Mouse (Mus musculus): Measurements from ENCODE around the gene Toe1. TPM values are rescaled to one million over a fixed set of nuclear protein-coding genes. Genes with fewer than 3 reads are reported as not detected.

The Toe1 gene
- total and polyA plus RNA-seq, 3 experiments = 3.5 to 46.1 (median 12.5) TPM

DNA sequence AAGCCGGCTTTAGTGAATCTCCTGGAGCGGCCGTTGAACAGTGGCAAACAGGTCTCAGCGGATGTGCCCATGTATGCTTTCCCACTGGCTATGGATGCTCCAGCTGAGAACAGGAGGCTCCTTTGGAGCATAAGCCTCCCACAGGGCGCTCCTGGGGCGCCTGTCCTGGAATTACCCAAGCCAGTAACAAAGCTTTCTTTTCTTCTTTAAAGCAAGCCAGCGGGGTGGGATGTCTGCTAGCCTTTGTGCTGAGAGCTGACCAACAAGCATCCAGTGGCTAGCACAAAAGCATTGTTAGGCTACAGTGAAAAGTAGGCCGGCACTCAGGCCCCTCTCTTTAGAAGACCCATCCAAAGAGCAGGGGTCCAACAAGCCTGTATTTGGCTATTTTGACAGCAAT, 25.3 kb downstream of the Toe1 start:
- Histone ChIP-seq H3K27me3 (ENCODE audit: insufficient read depth, low read length) (0 out of 2 replicates have a peak, but pooled peaks cover 2% of the 10 kb centered on the region), H3K4me1 (ENCODE audit: insufficient read depth, low read depth, low read length) (peaks cover 2% of the 10 kb centered on the region; the same call in 1 of the 2 replicates), H3K9me3 (replicated peaks) (no peaks in the 10 kb centered on the region), H3K4me3 (ENCODE audit: low read depth, low read length) (no peak overlapping the region), H3K36me3 (replicated peaks) (no peaks in the 10 kb centered on the region)
- TF ChIP-seq GATA1 (IDR thresholded peaks at IDR 0.05; ENCODE audit: borderline replicate concordance, low read length) (no peak), TAL1 (conservative IDR thresholded peaks at IDR 0.05; ENCODE audit: low read depth, low read length) (no peak), GATA2 (IDR thresholded peaks at IDR 0.05; ENCODE audit: borderline replicate concordance, low read depth, low read length) (no peak), CTCF (IDR thresholded peaks at IDR 0.05; ENCODE audit: low read depth, low read length) (no peak), POLR2AphosphoS5 (IDR thresholded peaks at IDR 0.05; ENCODE audit: insufficient replicate concordance, low read depth, low read length) (no peak)
- no peak for DNase-seq (ENCODE audit: low spot score)
- no peak for ATAC-seq (ENCODE audit: extremely low read depth, insufficient number of reproducible peaks, low FRiP score, poor library complexity, severe bottlenecking)

DNA sequence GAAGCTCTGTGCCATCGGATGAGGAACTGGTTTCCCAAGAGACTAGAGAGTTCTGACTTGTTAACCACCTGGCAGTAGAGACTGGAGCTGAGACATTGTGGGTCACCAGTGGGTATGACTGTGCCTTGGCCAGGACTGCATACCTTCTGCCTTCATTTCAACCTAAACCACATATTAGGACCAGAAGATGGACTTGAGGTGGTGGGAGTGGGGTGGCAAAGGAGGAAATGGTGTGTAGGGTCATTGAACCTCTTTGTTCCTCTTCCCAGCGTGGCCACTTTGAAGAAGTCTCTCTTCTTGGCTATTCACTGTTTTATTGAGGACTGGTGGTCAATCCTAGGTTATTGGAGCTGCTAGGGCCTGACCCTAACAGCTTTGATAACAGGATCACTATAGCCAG, 26.1 kb downstream of the Toe1 start:
- TF ChIP-seq POLR2AphosphoS5 (IDR thresholded peaks at IDR 0.05; ENCODE audit: insufficient replicate concordance, low read depth, low read length) (no peak), GATA1 (IDR thresholded peaks at IDR 0.05; ENCODE audit: borderline replicate concordance, low read length) (no peak), TAL1 (conservative IDR thresholded peaks at IDR 0.05; ENCODE audit: low read depth, low read length) (no peak), GATA2 (IDR thresholded peaks at IDR 0.05; ENCODE audit: borderline replicate concordance, low read depth, low read length) (no peak), CTCF (IDR thresholded peaks at IDR 0.05; ENCODE audit: low read depth, low read length) (no peak)
- peaks cover 2% of the 10 kb centered on the region; the same call in 1 of the 2 replicates for H3K4me1 ChIP-seq (ENCODE audit: insufficient read depth, low read depth, low read length)
- DNase-seq (ENCODE audit: low spot score) (no peak), ATAC-seq (ENCODE audit: extremely low read depth, insufficient number of reproducible peaks, low FRiP score, poor library complexity, severe bottlenecking) (no peak)
- 0 out of 2 replicates have a peak, but pooled peaks cover 2% of the 10 kb centered on the region for H3K27me3 ChIP-seq (ENCODE audit: insufficient read depth, low read length)
- no peaks in the 10 kb centered on the region for H3K9me3 ChIP-seq (replicated peaks)
- no peak overlapping the region for H3K4me3 ChIP-seq (ENCODE audit: low read depth, low read length)
- no peaks in the 10 kb centered on the region for H3K36me3 ChIP-seq (replicated peaks)

DNA sequence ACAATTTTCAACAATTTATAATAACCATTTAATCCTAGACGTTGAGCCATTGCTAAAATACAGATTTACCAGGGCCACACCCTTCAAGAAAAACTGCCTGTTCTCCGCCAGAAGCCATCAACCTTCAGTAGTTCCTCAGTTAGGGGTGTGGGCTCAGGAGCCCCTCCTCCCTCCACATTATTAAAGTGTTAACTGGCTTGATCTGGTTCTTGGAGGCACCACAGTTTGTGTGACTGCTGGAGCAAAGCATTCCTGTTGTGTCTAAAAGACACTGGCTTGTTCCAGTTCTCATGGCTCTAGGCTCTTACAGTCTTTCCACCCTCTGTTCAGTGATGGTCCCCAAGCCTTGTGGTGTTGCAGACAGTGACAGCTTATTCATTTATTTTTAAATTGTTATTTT, 26.9 kb downstream of the Toe1 start:
- TF ChIP-seq POLR2AphosphoS5 (IDR thresholded peaks at IDR 0.05; ENCODE audit: insufficient replicate concordance, low read depth, low read length) = no peak
- TF ChIP-seq CTCF (IDR thresholded peaks at IDR 0.05; ENCODE audit: low read depth, low read length) = no peak
- no peak for TF ChIP-seq GATA2 (IDR thresholded peaks at IDR 0.05; ENCODE audit: borderline replicate concordance, low read depth, low read length)
- no peak for TF ChIP-seq TAL1 (conservative IDR thresholded peaks at IDR 0.05; ENCODE audit: low read depth, low read length)
- TF ChIP-seq GATA1 (IDR thresholded peaks at IDR 0.05; ENCODE audit: borderline replicate concordance, low read length) = no peak
- ATAC-seq (ENCODE audit: extremely low read depth, insufficient number of reproducible peaks, low FRiP score, poor library complexity, severe bottlenecking) = no peak
- no peaks in the 10 kb centered on the region for H3K36me3 ChIP-seq (replicated peaks)
- no peaks in the 10 kb centered on the region for H3K9me3 ChIP-seq (replicated peaks)
- no peak for DNase-seq (ENCODE audit: low spot score)
- no peak overlapping the region for H3K4me3 ChIP-seq (ENCODE audit: low read depth, low read length)
- 0 out of 2 replicates have a peak, but pooled peaks cover 2% of the 10 kb centered on the region for H3K27me3 ChIP-seq (ENCODE audit: insufficient read depth, low read length)
- H3K4me1 ChIP-seq (ENCODE audit: insufficient read depth, low read depth, low read length) = peaks cover 2% of the 10 kb centered on the region; the same call in 1 of the 2 replicates

- 0 out of 2 replicates have a peak, but pooled peaks cover 2% of the 10 kb centered on the region for H3K27me3 ChIP-seq (ENCODE audit: insufficient read depth, low read length)
Measured at GRCm38 (mm10) chr4:116777079-116777478, 30.4 kb downstream of the Toe1 start.

DNA sequence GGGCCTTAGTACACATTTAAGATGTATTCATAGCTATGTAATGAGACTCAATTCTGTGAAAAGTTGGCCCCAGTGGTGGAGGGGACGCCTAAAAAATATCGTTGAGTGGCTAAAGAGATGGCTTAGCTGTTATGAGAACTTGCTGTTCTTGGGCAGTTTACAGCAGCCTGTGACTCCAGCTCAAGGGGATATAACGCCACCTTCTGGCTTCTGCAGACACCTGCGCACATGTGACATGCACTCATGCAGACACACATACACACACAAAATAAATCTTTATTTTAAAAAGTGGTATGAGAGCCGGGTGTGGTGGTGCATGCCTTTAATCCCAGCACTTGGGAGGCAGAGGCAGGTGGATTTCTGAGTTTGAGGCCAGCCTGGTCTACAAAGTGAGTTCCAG, 31.0 kb downstream of the Toe1 start:
- Histone ChIP-seq H3K36me3 (replicated peaks) (no peaks in the 10 kb centered on the region), H3K9me3 (replicated peaks) (no peaks in the 10 kb centered on the region), H3K27me3 (ENCODE audit: insufficient read depth, low read length) (0 out of 2 replicates have a peak, but pooled peaks cover 2% of the 10 kb centered on the region), H3K4me1 (ENCODE audit: insufficient read depth, low read depth, low read length) (peaks cover 2% of the 10 kb centered on the region; the same call in 1 of the 2 replicates), H3K4me3 (ENCODE audit: low read depth, low read length) (no peak overlapping the region)
- no peak for ATAC-seq (ENCODE audit: extremely low read depth, insufficient number of reproducible peaks, low FRiP score, poor library complexity, severe bottlenecking)
- no peak for DNase-seq (ENCODE audit: low spot score)
- no peak for TF ChIP-seq GATA2 (IDR thresholded peaks at IDR 0.05; ENCODE audit: borderline replicate concordance, low read depth, low read length)
- no peak for TF ChIP-seq CTCF (IDR thresholded peaks at IDR 0.05; ENCODE audit: low read depth, low read length)
- TF ChIP-seq TAL1 (conservative IDR thresholded peaks at IDR 0.05; ENCODE audit: low read depth, low read length) = no peak
- no peak for TF ChIP-seq GATA1 (IDR thresholded peaks at IDR 0.05; ENCODE audit: borderline replicate concordance, low read length)
- no peak for TF ChIP-seq POLR2AphosphoS5 (IDR thresholded peaks at IDR 0.05; ENCODE audit: insufficient replicate concordance, low read depth, low read length)

More at GRCm38 (mm10) chr4:116777079-116777478, 30.4 kb downstream of the Toe1 start:
- Histone ChIP-seq H3K9me3 (replicated peaks) (no peaks in the 10 kb centered on the region), H3K4me3 (ENCODE audit: low read depth, low read length) (no peak overlapping the region), H3K36me3 (replicated peaks) (no peaks in the 10 kb centered on the region), H3K4me1 (ENCODE audit: insufficient read depth, low read depth, low read length) (peaks cover 2% of the 10 kb centered on the region; the same call in 1 of the 2 replicates)
- ATAC-seq (ENCODE audit: extremely low read depth, insufficient number of reproducible peaks, low FRiP score, poor library complexity, severe bottlenecking) (no peak), DNase-seq (ENCODE audit: low spot score) (no peak)
- TF ChIP-seq POLR2AphosphoS5 (IDR thresholded peaks at IDR 0.05; ENCODE audit: insufficient replicate concordance, low read depth, low read length) (no peak), TAL1 (conservative IDR thresholded peaks at IDR 0.05; ENCODE audit: low read depth, low read length) (no peak), GATA1 (IDR thresholded peaks at IDR 0.05; ENCODE audit: borderline replicate concordance, low read length) (no peak), GATA2 (IDR thresholded peaks at IDR 0.05; ENCODE audit: borderline replicate concordance, low read depth, low read length) (no peak)

- DNase-seq (ENCODE audit: low spot score) (no peak), ATAC-seq (ENCODE audit: extremely low read depth, insufficient number of reproducible peaks, low FRiP score, poor library complexity, severe bottlenecking) (no peak)
- no peak for TF ChIP-seq GATA1 (IDR thresholded peaks at IDR 0.05; ENCODE audit: borderline replicate concordance, low read length)
- TF ChIP-seq CTCF (IDR thresholded peaks at IDR 0.05; ENCODE audit: low read depth, low read length) = no peak
- TF ChIP-seq POLR2AphosphoS5 (IDR thresholded peaks at IDR 0.05; ENCODE audit: insufficient replicate concordance, low read depth, low read length) = no peak
Measured at GRCm38 (mm10) chr4:116769060-116769459, 38.4 kb downstream of the Toe1 start.

More at GRCm38 (mm10) chr4:116769060-116769459, 38.4 kb downstream of the Toe1 start:
- H3K4me1 ChIP-seq (ENCODE audit: insufficient read depth, low read depth, low read length) = peaks cover 10% of the 10 kb centered on the region; the same call in 1 of the 2 replicates
- H3K9me3 ChIP-seq (replicated peaks) = no peaks in the 10 kb centered on the region
- H3K36me3 ChIP-seq (replicated peaks) = peaks cover under 1% of the 10 kb centered on the region
- H3K4me3 ChIP-seq (ENCODE audit: low read depth, low read length) = no peak overlapping the region
- H3K27me3 ChIP-seq (ENCODE audit: insufficient read depth, low read length) = no peaks in the 10 kb centered on the region

Measured in G1E (cell line).